Mouse (Mus musculus): ENCODE measurements around the gene Etnk2.

Etnk2 gene

DNA sequence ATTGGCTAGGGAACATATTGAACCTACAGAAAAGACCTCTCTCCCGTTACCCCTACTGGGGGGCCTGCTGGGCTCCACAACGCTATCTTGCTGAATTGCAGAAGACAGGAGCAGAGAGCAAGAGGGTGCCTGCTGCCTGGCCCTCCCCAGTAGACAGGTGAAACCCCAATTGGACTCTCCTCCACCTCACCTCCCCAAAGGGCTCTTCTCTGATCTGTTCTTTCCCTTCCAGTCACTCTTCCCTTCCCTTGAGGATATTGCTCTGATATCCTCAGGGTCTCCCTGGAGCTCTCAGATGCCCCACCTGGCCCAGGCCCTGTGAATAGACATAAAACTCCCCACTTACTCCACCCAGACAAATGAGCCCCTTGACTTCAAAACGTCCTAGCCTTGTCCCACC is 53.7 kb downstream of the Etnk2 start:
- DNase-seq (ENCODE audit: low spot score) = no peak

DNA sequence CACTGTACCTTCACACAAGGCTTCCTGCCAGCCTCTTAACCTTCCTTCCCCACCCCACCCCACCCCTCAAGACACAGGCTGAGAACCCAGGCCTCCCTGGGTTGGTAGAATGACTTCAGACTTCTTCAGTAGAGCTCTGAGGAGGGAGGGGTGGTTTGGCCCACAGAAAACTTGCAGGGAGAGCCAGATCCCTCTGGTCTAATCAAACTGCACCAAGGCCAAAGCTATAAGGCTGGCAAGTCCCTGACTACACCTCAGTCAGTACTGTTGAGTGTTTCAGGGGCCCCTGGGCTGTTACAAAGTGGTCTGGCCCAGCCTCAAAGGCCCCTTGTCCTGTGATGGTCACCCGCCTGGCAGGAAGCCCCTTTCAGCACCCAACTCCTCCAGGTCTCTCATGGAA is 54.2 kb downstream of the Etnk2 start:
- no peak for DNase-seq (ENCODE audit: low spot score)

DNA sequence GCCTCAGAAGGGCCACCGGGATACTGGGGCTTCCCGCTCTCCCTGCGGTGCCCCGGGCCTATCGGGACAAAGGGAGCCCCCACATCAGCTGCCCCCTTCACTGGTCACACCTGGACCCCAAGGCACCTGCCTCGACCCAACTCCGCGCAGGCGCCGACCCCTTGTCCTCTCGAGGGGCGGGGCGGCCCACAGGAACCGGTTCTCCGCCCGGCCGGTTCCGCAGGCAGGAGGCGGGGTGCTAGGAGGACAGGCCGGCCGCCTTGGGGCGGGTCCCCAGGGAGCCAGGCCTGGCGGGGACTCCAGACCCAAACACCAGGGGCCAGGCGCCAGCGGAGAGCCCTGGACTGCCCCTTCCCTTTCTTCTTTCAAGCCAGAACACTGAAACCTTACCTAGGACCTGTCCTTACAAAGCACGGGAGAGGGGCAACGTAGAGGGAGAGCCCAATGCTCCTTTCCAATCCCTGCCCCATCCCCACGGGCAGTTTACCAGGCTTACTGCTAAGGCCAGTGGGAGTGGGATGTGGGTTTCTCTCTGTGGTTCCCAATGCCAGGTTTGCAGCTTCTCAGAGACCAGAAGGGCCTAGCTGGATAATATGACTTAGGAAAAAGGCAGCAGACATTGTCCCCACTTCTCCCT is 54.9 kb downstream of the Etnk2 start:
- DNase-seq (ENCODE audit: low spot score) = no peak

DNA sequence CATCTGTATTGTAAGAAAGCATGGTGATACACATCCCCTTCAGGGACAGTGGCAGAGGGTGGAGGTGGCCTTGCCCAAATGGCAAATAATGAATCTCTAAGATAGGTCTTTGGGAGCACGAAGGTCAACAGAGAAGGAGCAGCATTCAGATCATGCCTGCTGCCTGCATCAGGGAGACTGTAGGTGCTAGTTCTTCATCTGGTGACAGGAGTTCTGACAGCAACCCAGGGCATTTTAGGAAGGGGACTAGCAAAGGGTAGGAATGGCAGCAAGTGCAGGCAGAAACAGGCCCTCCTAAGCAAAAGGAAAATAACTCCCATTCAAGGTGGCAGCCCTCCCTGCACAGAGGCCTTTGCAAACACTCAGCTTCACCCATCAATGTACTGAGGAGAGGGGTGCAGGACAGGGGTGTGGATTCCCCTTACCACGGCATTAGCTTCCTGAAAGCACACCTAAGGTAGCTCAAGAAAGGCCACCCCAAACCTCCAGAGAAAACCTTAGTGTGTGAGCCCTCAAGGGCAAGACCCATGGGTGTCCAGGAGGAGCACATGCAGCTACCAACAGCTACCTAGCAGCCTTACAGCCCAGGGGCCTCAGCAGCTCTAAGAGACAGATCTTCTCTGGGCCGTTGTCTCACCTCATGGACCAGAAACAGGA is 55.9 kb downstream of the Etnk2 start:
- DNase-seq (ENCODE audit: low spot score) = no peak

DNA sequence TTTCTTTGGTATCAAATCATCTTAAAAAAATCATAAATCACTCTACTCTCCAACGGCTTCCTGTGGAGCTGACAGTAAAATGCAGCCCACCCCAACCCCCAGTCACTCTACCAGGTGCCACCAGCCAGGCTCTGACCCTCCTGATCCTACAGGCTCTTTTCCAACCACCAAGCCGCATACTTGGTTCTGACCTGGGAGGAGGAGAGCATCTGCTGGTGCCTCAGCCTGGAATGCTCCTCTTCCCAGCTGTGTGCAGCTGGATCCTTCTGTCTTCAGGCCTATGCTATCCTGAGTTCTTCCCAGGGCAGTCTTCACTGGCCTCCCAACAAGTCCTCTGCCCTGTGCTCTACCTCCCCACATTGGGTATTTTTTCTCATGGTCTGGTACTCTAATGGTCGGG is 57.1 kb downstream of the Etnk2 start:
- DNase-seq (ENCODE audit: low spot score) = no peak

DNA sequence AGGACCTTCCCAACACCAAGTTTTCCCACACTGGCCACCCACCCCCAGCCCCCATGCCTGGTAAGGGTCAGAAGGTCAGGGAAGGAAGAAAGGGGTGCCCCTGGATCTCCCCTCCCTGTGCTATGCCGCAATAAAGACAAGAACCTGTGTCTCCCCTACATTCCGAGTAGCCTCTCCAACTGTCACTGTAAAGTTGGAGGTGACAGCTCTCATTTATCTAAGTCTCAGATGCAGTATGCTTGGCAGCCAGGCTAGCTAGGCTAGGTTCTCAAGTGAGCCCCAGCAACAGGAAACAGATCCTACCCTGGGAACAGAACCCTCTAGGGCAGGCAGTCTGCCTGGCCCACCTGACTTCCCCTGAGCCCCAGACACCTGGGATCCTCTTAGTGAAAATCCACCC is 57.7 kb downstream of the Etnk2 start:
- no peak for DNase-seq (ENCODE audit: low spot score)

DNA sequence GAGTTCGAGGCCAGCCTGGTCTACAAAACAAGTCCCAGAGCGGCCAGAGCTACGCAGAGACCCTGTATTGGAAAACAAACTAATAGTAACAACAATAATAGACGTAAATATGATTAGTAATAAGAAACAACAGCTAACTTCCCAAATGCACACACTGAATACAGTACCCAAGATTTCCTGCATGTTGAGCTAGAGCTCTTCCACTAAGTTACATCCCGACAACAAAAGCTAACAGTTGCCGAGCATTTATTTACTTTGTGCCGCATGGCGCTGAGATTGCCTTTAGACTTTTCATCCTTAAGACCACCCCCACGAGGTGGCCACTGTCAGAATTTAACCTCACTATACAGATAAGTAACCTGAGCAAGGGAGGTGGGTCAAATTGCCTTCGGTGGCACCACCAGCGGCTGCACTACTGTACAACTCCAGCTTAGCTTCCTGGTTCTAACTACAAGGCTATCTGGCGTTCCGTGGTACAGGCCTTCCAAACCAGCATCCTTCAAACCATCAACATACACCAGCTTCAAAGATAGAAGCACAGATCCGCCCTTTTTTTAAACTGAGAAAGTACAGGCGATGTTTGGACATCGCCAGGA is 58.7 kb downstream of the Etnk2 start:
- DNase-seq (ENCODE audit: low spot score) = no peak

DNA sequence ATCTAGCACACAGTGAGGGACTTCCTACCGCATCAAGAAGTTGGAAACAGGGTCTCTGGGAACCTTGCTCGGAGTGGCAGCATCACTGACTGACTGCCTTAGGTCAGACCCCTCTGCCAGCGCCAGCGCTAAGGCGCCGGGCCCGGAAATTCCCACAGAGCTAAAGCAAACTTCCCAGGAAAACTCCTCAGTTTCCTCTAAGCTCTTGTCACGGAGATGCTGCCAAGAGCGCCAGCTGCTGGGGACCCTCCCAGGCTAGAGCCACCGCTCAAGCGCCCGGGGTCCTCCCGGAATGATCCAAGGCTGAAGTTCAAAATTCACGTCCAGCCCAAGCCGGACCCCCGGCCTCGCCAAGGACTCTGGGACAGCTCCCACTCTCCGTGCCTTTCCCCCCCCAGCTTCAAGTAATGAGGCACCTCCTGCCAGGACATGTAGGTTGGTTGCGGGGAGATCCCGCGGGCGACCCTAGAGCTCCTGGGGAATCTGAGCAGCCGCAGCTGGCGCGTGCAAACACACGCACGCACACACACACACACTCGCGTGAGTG is 59.3 kb downstream of the Etnk2 start:
- no peak for DNase-seq (ENCODE audit: low spot score)

DNA sequence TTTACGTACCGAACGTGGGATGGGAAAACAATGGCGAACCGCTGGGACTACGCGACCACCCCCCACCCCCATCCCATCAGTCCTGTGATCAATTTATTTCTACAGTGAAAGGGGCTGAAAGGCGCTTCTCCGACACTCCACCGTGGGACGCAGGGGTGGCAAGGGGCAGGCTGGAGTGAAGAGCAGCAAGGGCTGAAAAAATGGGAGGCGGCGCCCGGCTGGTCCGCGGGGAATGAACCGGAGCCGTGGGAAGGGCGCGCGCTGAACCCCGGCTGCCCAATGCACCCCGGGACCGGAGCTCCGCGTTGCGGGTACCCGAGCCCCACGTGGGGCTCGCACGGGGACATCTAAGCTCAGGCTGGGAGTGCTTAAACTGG is 59.8 kb downstream of the Etnk2 start:
- no peak for DNase-seq (ENCODE audit: low spot score)

DNA sequence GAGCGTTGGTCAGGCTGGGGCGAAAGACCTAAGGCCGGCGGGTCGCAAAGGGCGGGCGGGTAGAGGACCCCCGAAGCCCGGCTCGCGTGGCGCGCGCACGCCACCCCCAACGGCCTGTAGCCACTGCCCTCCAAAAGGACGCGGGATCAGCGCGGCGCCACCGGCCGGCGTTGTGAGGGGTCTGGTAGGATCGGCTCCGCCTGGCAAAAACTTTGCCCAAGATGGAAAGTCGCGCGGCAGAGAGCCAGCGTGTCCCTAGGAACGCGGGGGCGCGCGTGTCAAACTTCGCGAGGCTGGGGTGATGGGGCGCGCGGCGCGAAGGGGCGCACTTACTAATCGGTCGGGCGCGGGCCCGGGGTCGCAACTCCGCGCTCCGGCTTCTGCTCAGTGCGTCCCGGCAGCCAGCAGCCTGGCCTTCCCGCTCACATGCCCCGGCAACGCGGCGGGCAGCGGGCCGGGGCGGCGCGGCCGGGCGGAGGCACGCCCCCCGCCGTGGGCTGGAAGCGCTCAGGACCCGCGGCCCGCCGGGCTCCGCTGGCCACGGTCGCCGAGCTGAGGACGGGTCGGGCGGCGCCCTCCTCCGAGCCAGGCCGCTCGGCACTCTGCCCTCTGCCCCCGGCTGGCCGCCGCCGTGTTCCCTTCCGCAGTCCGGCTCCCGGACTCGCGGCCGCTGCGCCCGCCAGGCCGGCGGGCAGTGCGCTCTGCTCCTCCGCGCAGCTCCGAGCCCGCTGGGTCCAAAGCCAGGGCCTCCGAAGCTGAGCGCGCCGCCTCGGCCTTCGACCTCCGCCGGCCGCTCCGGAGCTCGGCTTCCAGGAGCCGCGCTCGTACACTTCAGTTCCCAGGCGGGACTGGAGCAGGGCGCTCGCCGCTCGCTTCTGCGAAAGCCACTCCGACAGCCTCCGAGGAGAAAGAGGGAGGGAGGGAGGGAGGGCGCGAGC is 60.4 kb downstream of the Etnk2 start, which contains the start of gene Sox13:
Gene Sox13, minus strand, starts transcription at position 835 of the 938 bp plus-strand sequence.
- DNase-seq (ENCODE audit: low spot score) = no peak

DNA sequence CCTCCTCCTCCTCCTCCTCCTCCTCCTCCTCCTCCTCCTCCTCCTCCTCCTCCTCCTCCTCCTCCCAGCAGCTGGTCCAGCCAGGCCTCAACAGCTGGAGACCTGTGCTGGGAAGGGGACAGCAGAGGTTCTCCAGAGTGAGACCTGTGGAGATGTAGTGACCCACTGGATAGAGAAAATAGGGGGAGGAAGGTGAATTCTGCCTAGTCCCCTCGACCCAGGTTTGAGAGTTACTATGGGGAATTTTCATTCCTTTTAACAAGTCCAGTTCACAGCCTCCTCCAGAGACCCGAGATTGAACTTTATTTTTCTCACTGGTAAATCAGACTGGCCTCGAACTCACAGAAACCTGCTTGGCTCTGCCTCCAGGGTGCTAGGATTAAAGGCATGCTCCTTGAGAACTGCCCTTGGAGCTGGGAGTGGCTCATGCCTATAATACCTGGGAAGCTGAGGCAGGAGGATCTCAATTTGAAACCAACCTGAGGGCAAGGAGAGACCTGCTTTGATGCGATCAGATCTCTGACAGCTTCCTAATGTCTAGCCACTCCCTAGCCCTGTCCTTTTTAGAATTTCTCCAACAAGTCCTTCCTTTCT is 61.3 kb downstream of the Etnk2 start:
- DNase-seq (ENCODE audit: low spot score) = no peak

Data from MN1 (cell line).